Mouse (Mus musculus) midbrain, postnatal 0 days (tissue): ENCODE results near the gene Suclg1. TPM values are rescaled to one million over a fixed set of nuclear protein-coding genes. Genes with fewer than 3 reads are reported as not detected.

Experiments
- ATAC-seq: fragments of 200-750 bp; cut with Nextera tagmentation; 2 replicates; pipeline ENCODE4 v1.8.0; 2017; ENCODE audit warnings: moderate number of reproducible peaks, mild to moderate bottlenecking, moderate TSS enrichment, moderate library complexity; ENCODE audit not compliant: low FRiP score
- DNase-seq: peaks from one replicate; pipeline ENCODE4 v3.0.0-alpha.2; 2015; ENCODE audit warnings: low spot score
- H3K27ac ChIP-seq: fragments of 300-500 bp; sonication (generic); 2 replicates; pipeline ENCODE4 v1.5.1; 2014; ENCODE audit warnings: low read depth, mild to moderate bottlenecking, low read length, mixed read lengths
- H3K27me3 ChIP-seq: fragments of 300-500 bp; sonication (generic); 2 replicates; pipeline ENCODE4 v1.6.1; 2014; ENCODE audit warnings: low read length, control low read depth, mixed read lengths; ENCODE audit not compliant: insufficient read depth
- H3K36me3 ChIP-seq: fragments of 300-500 bp; sonication (generic); 2 replicates; pipeline ENCODE4 v1.6.1; 2014; ENCODE audit warnings: low read length, control low read depth, mixed read lengths; ENCODE audit not compliant: insufficient read depth
- H3K4me1 ChIP-seq: fragments of 300-500 bp; sonication (generic); 2 replicates; pipeline ENCODE4 v1.6.1; 2014; ENCODE audit warnings: mild to moderate bottlenecking, control low read depth, antibody characterized with exemption, low read length, mixed read lengths; ENCODE audit not compliant: insufficient read depth
- H3K4me2 ChIP-seq: fragments of 300-500 bp; sonication (generic); 2 replicates; pipeline ENCODE4 v1.6.1; 2014; ENCODE audit warnings: low read depth, mild to moderate bottlenecking, low read length, mixed read lengths; ENCODE audit not compliant: poor library complexity, severe bottlenecking
- H3K4me3 ChIP-seq: fragments of 300-500 bp; sonication (generic); 2 replicates; pipeline ENCODE4 v1.5.1; 2014; ENCODE audit warnings: low read depth, mild to moderate bottlenecking, low read length, moderate library complexity
- H3K9ac ChIP-seq: fragments of 300-500 bp; sonication (generic); replicated peaks from 2 replicates; pipeline ENCODE4 v1.6.1; 2014; ENCODE audit warnings: mild to moderate bottlenecking, low read length, moderate library complexity, mixed read lengths; ENCODE audit not compliant: poor library complexity, severe bottlenecking
- H3K9me3 ChIP-seq: fragments of 300-500 bp; sonication (generic); 2 replicates; pipeline ENCODE4 v1.6.1; 2016; ENCODE audit warnings: low read length, control low read depth
- CTCF ChIP-seq: IDR thresholded peaks from 2 replicates; pipeline ENCODE4 v1.5.1; 2016; ENCODE audit warnings: antibody characterized with exemption, mild to moderate bottlenecking
- WGBS: fragments of 180-500 bp; shearing (Covaris S2); extraction: QIAGEN DNeasy Blood & Tissue Kit; methylation state at CpG from one replicate; pipeline ENCODE4 v1.1.7; 2014; 5-methylcytosine and 5-hydroxymethylcytosine counted together
- polyA plus RNA-seq: library from polyadenylated mRNA; unstranded; fragments of >200 nt; fragmentation: Nextera tagmentation; extraction: Ambion mirVana; gene quantifications from 2 replicates; pipeline ENCODE4 v1.2.1, GENCODE M21; 2015
- total RNA-seq: library from RNA; depleted of rRNA; stranded (reverse); fragments of >200 nt; gene quantifications from 2 replicates; pipeline ENCODE4 v1.2.3, GENCODE M21; 2014

Gene Suclg1
- total and polyA plus RNA-seq, 2 experiments from 2014 or later, result 39.1 to 123 TPM

DNA sequence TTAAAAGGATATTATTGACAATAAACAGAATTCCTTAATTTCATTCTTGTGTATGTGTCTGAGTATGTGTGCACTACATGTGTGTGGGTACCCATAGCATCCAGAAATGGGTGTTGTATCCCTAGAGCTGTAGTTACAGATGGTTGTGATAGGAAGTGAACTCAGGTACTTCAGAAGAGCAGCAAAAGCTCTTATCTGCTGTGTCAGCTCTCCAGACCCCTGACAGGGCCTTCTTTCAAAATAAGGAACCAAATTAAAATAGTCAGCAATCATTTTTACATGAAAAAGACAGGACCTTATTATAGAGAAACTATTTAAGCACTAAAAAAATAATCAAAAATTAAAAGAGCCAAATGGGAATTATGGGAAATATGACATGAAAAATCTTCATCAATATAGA is 36.6 kb upstream of the Suclg1 start:
- no peak for TF ChIP-seq CTCF
- H3K27me3 ChIP-seq, result no peaks in the 10 kb centered on the region
- H3K4me2 ChIP-seq, result no peak overlapping the region
- ATAC-seq (no peak), DNase-seq (no peak)
- no peak overlapping the region for H3K4me3 ChIP-seq
- H3K9me3 ChIP-seq, result no peaks in the 10 kb centered on the region
- H3K36me3 ChIP-seq, result no peaks in the 10 kb centered on the region
- H3K4me1 ChIP-seq, result no peaks in the 10 kb centered on the region
- no peak overlapping the region for H3K9ac ChIP-seq
- no peak overlapping the region for H3K27ac ChIP-seq

DNA sequence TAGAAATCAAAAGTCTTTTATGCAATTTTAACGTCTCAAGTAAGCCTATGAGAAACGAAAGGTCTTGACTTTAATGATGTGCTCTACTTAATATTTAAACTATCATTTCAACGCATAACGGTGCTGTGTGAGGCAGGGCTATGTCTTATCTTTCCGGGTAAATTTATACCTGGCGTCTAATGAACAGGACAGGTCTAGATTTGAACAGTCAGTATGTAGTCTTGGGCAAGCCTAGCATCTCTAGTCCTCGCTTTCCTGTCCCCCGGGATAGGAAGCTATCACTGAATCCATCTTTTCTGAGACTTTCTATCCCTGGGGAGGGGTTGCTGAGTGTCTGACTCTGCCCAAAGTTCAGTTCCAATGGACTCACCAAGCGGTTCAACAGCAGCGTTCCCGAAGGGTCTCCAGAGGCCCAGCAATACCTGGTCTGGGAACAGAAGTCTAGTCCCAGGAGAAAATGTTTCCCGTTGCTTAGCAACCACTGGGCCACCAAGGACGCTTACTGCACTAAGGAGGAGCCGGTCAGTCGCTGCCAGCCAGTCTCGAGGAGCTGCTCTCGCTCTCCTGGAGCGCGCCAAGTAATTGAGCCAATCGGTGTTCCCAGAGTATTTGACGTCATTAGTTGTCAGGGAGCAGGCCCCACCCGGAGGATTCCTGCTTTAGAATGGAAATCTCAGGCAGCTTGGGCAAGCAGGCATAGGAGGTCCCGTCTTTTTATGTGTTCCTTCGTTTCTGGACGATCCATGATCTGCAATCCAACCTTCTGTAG is 26.8 kb upstream of the Suclg1 start, which contains the start of gene Dnah6:
TSS of gene Dnah6 (minus strand) at position 463 of the 769 bp plus-strand sequence.
- no peaks in the 10 kb centered on the region for H3K36me3 ChIP-seq
- ATAC-seq (peak; percentile 99), DNase-seq (peak; percentile 98)
- TF ChIP-seq CTCF, result no peak
- no peaks in the 10 kb centered on the region for H3K9me3 ChIP-seq
- H3K27me3 ChIP-seq, result no peaks in the 10 kb centered on the region
- peak within 1 kb of the TSS; percentile 41 for H3K4me3 ChIP-seq
- H3K27ac ChIP-seq, result peak within 1 kb of the TSS; percentile 81
- H3K4me2 ChIP-seq, result peak within 1 kb of the TSS; percentile 62
- H3K4me1 ChIP-seq, result no peaks in the 10 kb centered on the region
- 28% methylated on average over 25 of the region's 25 CpGs for WGBS
- H3K9ac ChIP-seq, result peak within 1 kb of the TSS; percentile 64

DNA sequence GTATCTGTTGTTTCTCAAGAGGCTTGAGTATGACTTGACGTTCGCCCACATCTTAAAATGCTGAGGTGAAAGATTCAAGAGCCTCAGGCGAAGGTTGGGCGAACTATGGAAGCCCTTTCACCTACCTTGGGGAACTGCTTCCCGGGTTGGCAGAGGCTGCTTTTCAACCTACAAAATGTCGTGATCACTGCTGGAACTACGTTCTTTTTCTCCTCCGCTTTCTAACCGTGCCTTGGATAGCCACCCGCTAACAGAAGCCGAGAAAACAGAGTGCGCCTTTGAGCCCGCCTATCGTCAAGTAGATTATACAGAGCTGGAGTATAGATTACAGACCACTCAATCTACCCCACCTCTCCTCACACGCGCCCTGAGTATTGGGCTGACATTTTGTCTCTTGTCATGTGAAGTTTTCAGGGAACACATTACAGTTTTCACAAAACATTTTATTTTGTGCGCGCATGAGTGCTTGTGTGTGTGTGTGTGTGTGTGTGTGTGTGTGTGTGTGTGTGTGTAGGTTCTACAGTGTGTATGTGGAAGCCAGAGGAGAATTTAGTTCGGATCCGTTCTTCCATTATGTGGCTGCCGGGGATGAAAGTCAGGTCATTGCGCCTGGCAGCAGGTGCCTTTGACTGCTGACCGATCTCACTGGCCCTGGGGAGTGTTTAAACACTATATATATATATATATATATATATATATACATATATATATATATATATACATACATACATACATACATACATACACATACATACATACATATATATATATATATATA is 26.0 kb upstream of the Suclg1 start:
- peak; percentile 85 for ATAC-seq
- WGBS, result 29% methylated on average over 23 of the region's 23 CpGs
- peak; percentile 55 for DNase-seq
- Histone ChIP-seq H3K9me3 (no peaks in the 10 kb centered on the region), H3K36me3 (no peaks in the 10 kb centered on the region), H3K4me2 (peak overlapping the region; percentile 62), H3K27me3 (no peaks in the 10 kb centered on the region), H3K9ac (peak overlapping the region; percentile 64), H3K4me3 (peak overlapping the region; percentile 41), H3K27ac (peak overlapping the region; percentile 81), H3K4me1 (no peaks in the 10 kb centered on the region)
- TF ChIP-seq CTCF, result no peak

DNA sequence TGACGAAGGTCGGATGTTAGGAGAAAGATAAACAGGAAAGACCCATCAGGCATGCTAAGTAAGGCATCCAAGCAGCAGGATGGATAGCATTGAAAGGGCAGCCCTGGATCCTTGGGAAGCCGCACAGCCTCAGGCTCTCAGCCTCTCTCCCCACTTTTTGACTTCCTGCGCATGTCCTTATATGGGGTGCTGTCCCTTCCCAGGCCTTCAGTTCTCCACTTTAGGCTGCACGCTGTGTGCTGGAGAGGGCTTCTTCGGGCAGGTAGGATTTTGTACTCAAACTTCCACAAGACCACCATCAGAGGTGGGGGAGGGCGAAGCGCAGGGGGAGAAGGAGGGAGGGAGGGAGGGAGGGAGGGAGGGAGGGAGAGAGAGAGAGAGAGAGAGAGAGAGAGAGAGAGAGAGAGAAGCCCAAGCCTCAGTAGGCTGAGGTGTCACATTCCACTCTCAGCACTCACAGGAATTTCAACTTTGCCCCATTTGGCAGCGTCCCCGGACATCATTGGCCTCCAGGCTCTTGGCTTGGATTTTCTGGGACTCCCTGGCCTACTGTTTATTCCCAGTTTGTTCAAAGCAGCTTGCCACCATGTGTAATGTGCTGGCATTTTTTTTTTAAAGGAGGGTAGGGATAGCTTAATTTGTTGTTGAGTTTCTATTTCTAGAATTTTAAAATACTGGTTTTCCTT is 25.2 kb upstream of the Suclg1 start:
- Histone ChIP-seq H3K9me3 (no peaks in the 10 kb centered on the region), H3K27ac (no peak overlapping the region), H3K27me3 (no peaks in the 10 kb centered on the region), H3K4me3 (no peak overlapping the region), H3K4me2 (peak overlapping the region; percentile 29), H3K9ac (no peak overlapping the region), H3K36me3 (no peaks in the 10 kb centered on the region), H3K4me1 (no peaks in the 10 kb centered on the region)
- 25% methylated on average over 8 of the region's 10 CpGs for WGBS
- DNase-seq (peak; percentile 68), ATAC-seq (no peak)
- TF ChIP-seq CTCF, result no peak

DNA sequence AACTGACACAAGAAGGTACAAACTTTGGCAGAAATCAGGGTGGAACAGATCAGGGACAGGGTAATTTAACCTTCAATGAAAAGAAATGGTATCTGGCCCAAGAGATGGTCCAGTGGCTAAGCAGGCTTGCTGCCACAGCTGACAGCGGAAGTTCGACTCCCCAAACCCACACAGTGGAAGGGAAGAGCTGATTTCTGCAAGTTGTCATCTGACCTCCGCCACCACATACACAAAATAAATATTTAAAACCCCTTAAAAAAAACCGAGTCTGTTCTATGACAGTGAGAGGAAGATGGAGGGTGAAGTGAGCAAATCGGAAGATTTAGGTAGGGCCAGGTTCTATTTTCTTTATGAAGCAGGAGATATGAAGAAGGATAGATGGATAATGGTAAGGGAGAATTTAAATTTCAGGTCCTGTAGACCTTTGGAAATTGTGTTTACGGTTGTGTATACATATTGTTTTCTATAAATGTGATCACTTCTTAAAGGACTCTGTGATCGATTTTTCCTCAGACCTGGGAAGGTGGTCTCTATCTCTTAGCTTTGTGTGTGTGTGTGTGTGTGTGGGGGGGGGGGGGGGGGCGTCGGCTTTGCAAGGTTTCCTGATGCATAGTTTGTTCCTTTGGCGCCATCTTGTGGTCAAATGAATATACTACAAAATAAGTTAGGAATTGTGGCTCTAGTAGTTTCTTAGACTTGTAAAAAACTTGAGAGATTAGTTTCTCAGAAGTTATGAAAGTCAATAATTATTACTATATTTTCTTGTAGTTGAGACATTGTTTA is 20.6 kb upstream of the Suclg1 start:
- DNase-seq, result peak; percentile 81
- no peak overlapping the region for H3K4me3 ChIP-seq
- ATAC-seq, result peak; percentile 63; the same call in 1 of the 2 replicates

More for the DNA sequence above, 20.6 kb upstream of the Suclg1 start:
- no peak overlapping the region for H3K4me2 ChIP-seq
- no peaks in the 10 kb centered on the region for H3K36me3 ChIP-seq
- H3K27me3 ChIP-seq, result no peaks in the 10 kb centered on the region
- H3K9me3 ChIP-seq, result no peaks in the 10 kb centered on the region
- no peak overlapping the region for H3K9ac ChIP-seq
- no peaks in the 10 kb centered on the region for H3K4me1 ChIP-seq
- no peak overlapping the region for H3K27ac ChIP-seq
- 45% methylated on average over 10 of the region's 10 CpGs for WGBS
- TF ChIP-seq CTCF, result peak; percentile 75
